Mouse (Mus musculus) CH12.LX (cell line): Measurements from ENCODE around the gene Bcas3. TPM values are rescaled to one million over a fixed set of nuclear protein-coding genes. Genes with fewer than 3 reads are reported as not detected.

Source experiments
- DNase-seq: peaks from one replicate; pipeline ENCODE4 v3.0.0-alpha.2; 2013; ENCODE audit errors: extremely low read depth
- H3K27ac ChIP-seq: 2 replicates; pipeline ENCODE4 v1.5.1; 2012; ENCODE audit warnings: low read depth, mild to moderate bottlenecking, control low read depth, moderate library complexity; ENCODE audit not compliant: insufficient read depth
- H3K27me3 ChIP-seq: replicated peaks from 2 replicates; pipeline ENCODE3; 2012; ENCODE audit warnings: inconsistent platforms
- H3K36me3 ChIP-seq, 2 experiments: replicated peaks in 1 of 2; 2 replicates each; pipeline versions ENCODE3 to v1.6.1; 2012; ENCODE audit warnings: inconsistent platforms in 1 of 2, low read length in 1 of 2, mild to moderate bottlenecking in 1 of 2, mixed read lengths in 1 of 2, moderate library complexity in 1 of 2; ENCODE audit not compliant: control insufficient read depth in 1 of 2, insufficient read depth in 1 of 2
- H3K4me1 ChIP-seq, 2 experiments: 2 replicates each; pipeline ENCODE4 v1.6.1; 2012; ENCODE audit warnings: inconsistent platforms in 1 of 2, moderate library complexity in 1 of 2; ENCODE audit not compliant: insufficient read depth in 2 of 2, control insufficient read depth in 1 of 2
- H3K4me2 ChIP-seq: 2 replicates; pipeline ENCODE4 v1.6.1; 2012; ENCODE audit warnings: low read depth, mild to moderate bottlenecking, control low read depth; ENCODE audit not compliant: poor library complexity, insufficient read depth, severe bottlenecking
- H3K4me3 ChIP-seq, 3 experiments: fragments of 150-350 bp in 1 of 3; sonication (generic) in 1 of 3; replicated peaks in 1 of 3; 2 replicates each; pipeline versions ENCODE3 to v1.5.1; 2011 to 2012; ENCODE audit warnings: low read depth in 2 of 3, low read length in 2 of 3, mild to moderate bottlenecking in 2 of 3, moderate library complexity in 2 of 3, control low read depth in 1 of 3, improper control_type of control experiment in 1 of 3, inconsistent platforms in 1 of 3, mixed read lengths in 1 of 3; ENCODE audit not compliant: poor library complexity in 1 of 3
- H3K79me2 ChIP-seq: replicated peaks from 2 replicates; pipeline ENCODE4 v1.6.1; 2012; ENCODE audit warnings: mild to moderate bottlenecking, moderate library complexity; ENCODE audit not compliant: control insufficient read depth, poor library complexity, insufficient read depth, severe bottlenecking; ENCODE audit errors: extremely low read depth
- H3K9ac ChIP-seq: 2 replicates; pipeline ENCODE4 v1.6.1; 2012; ENCODE audit warnings: low read depth, mild to moderate bottlenecking, control low read depth, moderate library complexity; ENCODE audit not compliant: insufficient read depth
- H3K9me3 ChIP-seq: replicated peaks from 2 replicates; pipeline ENCODE3; 2012; ENCODE audit warnings: low read length, inconsistent platforms, mixed read lengths
- CHD1 ChIP-seq: IDR thresholded peaks from 2 replicates; pipeline ENCODE4 v1.6.1; 2012; ENCODE audit warnings: low read depth, low read length, improper control_type of control experiment, inconsistent platforms
- CHD2 ChIP-seq: IDR thresholded peaks from 2 replicates; pipeline ENCODE4 v1.6.1; 2011; ENCODE audit warnings: low read length, improper control_type of control experiment
- ELF1 ChIP-seq: IDR thresholded peaks from 2 replicates; pipeline ENCODE4 v1.6.1; 2014; ENCODE audit warnings: low read depth, mild to moderate bottlenecking, inconsistent platforms, low read length, improper control_type of control experiment
- ETS1 ChIP-seq: conservative IDR thresholded peaks from 2 replicates; pipeline ENCODE4 v1.6.1; 2012; ENCODE audit warnings: low read depth, mild to moderate bottlenecking, inconsistent platforms, low read length, improper control_type of control experiment, moderate library complexity
- HCFC1 ChIP-seq: IDR thresholded peaks from 2 replicates; pipeline ENCODE4 v1.6.1; 2012; ENCODE audit warnings: low read depth, mild to moderate bottlenecking, inconsistent platforms, low read length, improper control_type of control experiment
- JUN ChIP-seq: IDR thresholded peaks from 2 replicates; pipeline ENCODE4 v1.6.1; 2011; ENCODE audit warnings: low read depth, mild to moderate bottlenecking, low read length, improper control_type of control experiment, moderate library complexity; ENCODE audit not compliant: insufficient read depth
- JUND ChIP-seq: conservative IDR thresholded peaks from 2 replicates; pipeline ENCODE4 v1.6.1; 2011; ENCODE audit warnings: low read depth, low read length, improper control_type of control experiment
- KAT2A ChIP-seq: IDR thresholded peaks from 2 replicates; pipeline ENCODE4 v1.6.1; 2012; ENCODE audit warnings: low read length, improper control_type of control experiment, inconsistent platforms; ENCODE audit not compliant: insufficient replicate concordance
- MAZ ChIP-seq: IDR thresholded peaks from 2 replicates; pipeline ENCODE4 v1.6.1; 2012; ENCODE audit warnings: low read depth, mild to moderate bottlenecking, inconsistent platforms, low read length, improper control_type of control experiment, moderate library complexity
- MXI1 ChIP-seq: IDR thresholded peaks from 2 replicates; pipeline ENCODE4 v1.6.1; 2011; ENCODE audit warnings: mild to moderate bottlenecking, low read depth, low read length, improper control_type of control experiment
- NELFE ChIP-seq: IDR thresholded peaks from 2 replicates; pipeline ENCODE4 v1.6.1; 2011; ENCODE audit warnings: low read depth, low read length, improper control_type of control experiment
- NRF1 ChIP-seq: IDR thresholded peaks from 2 replicates; pipeline ENCODE4 v1.6.1; 2014; ENCODE audit warnings: low read depth, mild to moderate bottlenecking, inconsistent platforms, low read length, improper control_type of control experiment, moderate library complexity
- PAX5 ChIP-seq: IDR thresholded peaks from 2 replicates; pipeline ENCODE4 v1.6.1; 2012; ENCODE audit warnings: low read length, inconsistent platforms, mixed read lengths
- RAD21 ChIP-seq: IDR thresholded peaks from 2 replicates; pipeline ENCODE4 v1.6.1; 2011; ENCODE audit warnings: low read depth, mild to moderate bottlenecking, low read length, improper control_type of control experiment, moderate library complexity
- RCOR1 ChIP-seq: conservative IDR thresholded peaks from 2 replicates; pipeline ENCODE4 v1.6.1; 2012; ENCODE audit warnings: low read depth, mild to moderate bottlenecking, inconsistent platforms, low read length, improper control_type of control experiment
- SIN3A ChIP-seq: IDR thresholded peaks from 2 replicates; pipeline ENCODE4 v1.6.1; 2012; ENCODE audit warnings: low read length, improper control_type of control experiment, inconsistent platforms
- SMC3 ChIP-seq: IDR thresholded peaks from 2 replicates; pipeline ENCODE4 v1.6.1; 2011; ENCODE audit warnings: low read depth, low read length, improper control_type of control experiment
- TBP ChIP-seq: conservative IDR thresholded peaks from 2 replicates; pipeline ENCODE4 v1.6.1; 2011; ENCODE audit warnings: low read depth, low read length, improper control_type of control experiment
- TCF12 ChIP-seq: IDR thresholded peaks from 2 replicates; pipeline ENCODE4 v1.6.1; 2014; ENCODE audit warnings: low read depth, mild to moderate bottlenecking, inconsistent platforms, low read length, improper control_type of control experiment
- UBTF ChIP-seq: IDR thresholded peaks from 2 replicates; pipeline ENCODE4 v1.6.1; 2012; ENCODE audit warnings: low read depth, mild to moderate bottlenecking, inconsistent platforms, low read length, improper control_type of control experiment, moderate library complexity
- USF1 ChIP-seq: IDR thresholded peaks from 2 replicates; pipeline ENCODE4 v1.6.1; 2014; ENCODE audit warnings: low read depth, mild to moderate bottlenecking, inconsistent platforms, low read length, improper control_type of control experiment
- ZC3H11A ChIP-seq: IDR thresholded peaks from 2 replicates; pipeline ENCODE4 v1.6.1; 2012; ENCODE audit warnings: low read depth, mild to moderate bottlenecking, inconsistent platforms, low read length, improper control_type of control experiment
- ZNF384 ChIP-seq: IDR thresholded peaks from 2 replicates; pipeline ENCODE4 v1.6.1; 2012; ENCODE audit warnings: low read depth, low read length, improper control_type of control experiment, inconsistent platforms
- dilution Hi-C: fragments of 300-500 bp; cut with MboI; formaldehyde crosslinking; loops from 2 replicates; pipeline ENCODE4 v1.14.3; 2020; ENCODE audit warnings: low sequenced_read_pairs; ENCODE audit not compliant: extremely low pct_unique_long_range_greater_than_20kb, extremely low pct_ligation_motif_present
- in situ Hi-C: fragments of 300-500 bp; cut with MboI; formaldehyde crosslinking; loops from 3 replicates; pipeline ENCODE4 v1.14.3; 2019; ENCODE audit warnings: low sequenced_read_pairs, low pct_ligation_motif_present, low pct_unique_long_range_greater_than_20kb, mixed read lengths
- polyA plus RNA-seq: library from polyadenylated mRNA; unstranded; fragments of >175 nt; gene quantifications from 2 replicates; pipeline ENCODE4 v1.2.1, GENCODE M21; 2012; ENCODE audit warnings: low read depth; ENCODE audit not compliant: insufficient read length
- total RNA-seq, 2 experiments: library from RNA; depleted of rRNA; stranded (reverse); fragments of 300-350 nt in 1 of 2; fragments of >200 nt in 1 of 2; gene quantifications; 2 replicates each; pipeline ENCODE4 v1.2.3; 2012 to 2014

The Bcas3 gene
- total and polyA plus RNA-seq, 3 experiments = 8.2 to 21.3 (median 9.7) TPM

DNA sequence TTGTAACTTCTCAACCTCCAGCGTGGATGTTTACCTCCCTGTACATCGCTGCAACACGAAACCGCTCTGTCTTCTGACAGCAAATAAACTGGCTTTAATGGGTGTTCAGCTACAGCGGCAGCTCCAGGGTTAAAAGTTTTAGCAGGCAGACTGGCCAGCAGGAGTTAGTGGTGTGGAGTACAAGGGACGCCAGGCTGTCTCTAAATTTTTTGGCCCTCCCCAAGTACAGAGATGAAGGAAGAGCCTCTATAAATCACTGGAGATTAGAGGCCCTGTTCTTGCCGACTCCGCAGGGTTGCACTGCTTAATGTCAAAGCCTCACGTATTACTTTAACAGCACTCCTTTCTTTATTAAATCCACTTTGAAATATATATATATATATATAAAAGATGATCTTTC is 384.3 kb downstream of the Bcas3 start:
- dilution Hi-C loops = no loop called here
- H3K9me3 ChIP-seq = no peaks in the 10 kb centered on the region
- no peak for DNase-seq
- H3K36me3 ChIP-seq = no peaks in the 10 kb centered on the region
- no peak overlapping the region for H3K4me3 ChIP-seq
- H3K4me2 ChIP-seq = no peak overlapping the region
- H3K27me3 ChIP-seq = no peaks in the 10 kb centered on the region
- in situ Hi-C loops = no loop called here
- H3K4me1 ChIP-seq = no peaks in the 10 kb centered on the region
- TF ChIP-seq TBP = no peak
- no peak for TF ChIP-seq JUND
- no peak for TF ChIP-seq ZC3H11A
- no peak for TF ChIP-seq SMC3
- no peak for TF ChIP-seq ETS1
- no peak for TF ChIP-seq NRF1
- TF ChIP-seq RAD21 = no peak
- no peak for TF ChIP-seq ELF1
- TF ChIP-seq ZNF384 = no peak
- TF ChIP-seq CHD2 = no peak
- no peak for TF ChIP-seq PAX5
- TF ChIP-seq, all 38 proteins: peak for 0
- Histone ChIP-seq H3K9ac (no peak overlapping the region), H3K79me2 (no peaks in the 10 kb centered on the region), H3K27ac (no peak overlapping the region)

DNA sequence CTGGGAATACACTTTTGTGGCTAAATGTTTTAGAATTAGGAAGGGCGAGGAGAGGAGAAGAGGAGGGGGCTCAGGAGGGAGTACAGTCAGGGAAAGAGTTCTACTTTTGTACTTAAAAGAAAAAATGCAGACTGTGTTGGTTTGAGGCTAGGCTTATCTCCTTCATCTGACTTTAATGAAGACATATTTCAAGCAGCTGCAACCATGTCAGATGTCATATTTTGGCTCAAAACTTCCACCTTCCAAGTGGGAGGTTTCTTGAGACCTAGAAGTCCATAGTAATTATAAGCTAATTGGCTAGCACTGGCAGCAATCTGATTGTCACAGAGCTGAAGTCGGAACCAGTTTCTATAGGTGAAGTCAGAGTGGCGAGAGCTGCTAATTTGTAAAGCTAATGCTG is 384.9 kb downstream of the Bcas3 start:
- no peak overlapping the region for H3K4me2 ChIP-seq
- in situ Hi-C loops (no loop called here), dilution Hi-C loops (no loop called here)

More for the DNA sequence above, 384.9 kb downstream of the Bcas3 start:
- Histone ChIP-seq H3K36me3 (no peaks in the 10 kb centered on the region), H3K79me2 (no peaks in the 10 kb centered on the region), H3K4me1 (no peaks in the 10 kb centered on the region), H3K9me3 (no peaks in the 10 kb centered on the region), H3K4me3 (no peak overlapping the region), H3K27ac (no peak overlapping the region), H3K9ac (no peak overlapping the region), H3K27me3 (no peaks in the 10 kb centered on the region)
- DNase-seq = no peak
- no peak for TF ChIP-seq SIN3A
- no peak for TF ChIP-seq JUN
- TF ChIP-seq PAX5 = no peak
- no peak for TF ChIP-seq ELF1
- no peak for TF ChIP-seq TBP
- no peak for TF ChIP-seq NELFE
- no peak for TF ChIP-seq MXI1
- TF ChIP-seq ETS1 = no peak
- TF ChIP-seq HCFC1 = no peak
- TF ChIP-seq KAT2A = no peak
- no peak for TF ChIP-seq UBTF
- TF ChIP-seq RAD21 = no peak
- TF ChIP-seq MAZ = no peak
- no peak for TF ChIP-seq TCF12
- TF ChIP-seq USF1 = no peak
- no peak for TF ChIP-seq CHD1
- no peak for TF ChIP-seq NRF1
- TF ChIP-seq RCOR1 = no peak
